Mouse (Mus musculus) intestine, embryonic 16.5 days (tissue): Measurements from ENCODE around the gene Myocos. TPM values are rescaled to one million over a fixed set of nuclear protein-coding genes. Genes with fewer than 3 reads are reported as not detected.

Experiments used
- ATAC-seq: fragments of 200-750 bp; cut with Nextera tagmentation; 2 replicates; pipeline ENCODE4 v1.8.0; 2017; ENCODE audit warnings: moderate TSS enrichment, moderate library complexity
- H3K27ac ChIP-seq: fragments of 300-500 bp; sonication (generic); 2 replicates; pipeline ENCODE4 v1.5.1; 2014; ENCODE audit warnings: mild to moderate bottlenecking, low read length
- H3K27me3 ChIP-seq: fragments of 300-500 bp; sonication (generic); replicated peaks from 2 replicates; pipeline ENCODE4 v1.6.1; 2014; ENCODE audit warnings: low read length, control low read depth, mixed read lengths; ENCODE audit not compliant: control insufficient read depth, insufficient read depth
- H3K36me3 ChIP-seq: fragments of 300-500 bp; sonication (generic); 2 replicates; pipeline ENCODE4 v1.6.1; 2014; ENCODE audit warnings: low read length, control low read depth; ENCODE audit not compliant: control insufficient read depth, insufficient read depth
- H3K4me1 ChIP-seq: fragments of 300-500 bp; sonication (generic); 2 replicates; pipeline ENCODE4 v1.6.1; 2014; ENCODE audit warnings: low read length, control low read depth, mixed read lengths; ENCODE audit not compliant: control insufficient read depth, insufficient read depth
- H3K4me2 ChIP-seq: fragments of 300-500 bp; sonication (generic); 2 replicates; pipeline ENCODE4 v1.6.1; 2014; ENCODE audit warnings: low read depth, low read length, control low read depth
- H3K4me3 ChIP-seq: fragments of 300-500 bp; sonication (generic); 2 replicates; pipeline ENCODE4 v1.5.1; 2014; ENCODE audit warnings: mild to moderate bottlenecking, low read length
- H3K9ac ChIP-seq: fragments of 300-500 bp; sonication (generic); 2 replicates; pipeline ENCODE4 v1.6.1; 2014; ENCODE audit warnings: low read depth, low read length
- H3K9me3 ChIP-seq: fragments of 300-500 bp; sonication (generic); 2 replicates; pipeline ENCODE4 v1.6.1; 2016; ENCODE audit warnings: low read length, control low read depth; ENCODE audit not compliant: control insufficient read depth
- WGBS: fragments of 180-500 bp; shearing (Covaris S2); extraction: QIAGEN DNeasy Blood & Tissue Kit; methylation state at CpG from one replicate; pipeline ENCODE4 v1.1.7; 2014; 5-methylcytosine and 5-hydroxymethylcytosine counted together
- polyA plus RNA-seq: library from polyadenylated mRNA; unstranded; fragments of >200 nt; fragmentation: Nextera tagmentation; extraction: Ambion mirVana; gene quantifications from 2 replicates; pipeline ENCODE4 v1.2.1, GENCODE M21; 2015

The Myocos gene
- not detected in 2 replicates for polyA plus RNA-seq

DNA sequence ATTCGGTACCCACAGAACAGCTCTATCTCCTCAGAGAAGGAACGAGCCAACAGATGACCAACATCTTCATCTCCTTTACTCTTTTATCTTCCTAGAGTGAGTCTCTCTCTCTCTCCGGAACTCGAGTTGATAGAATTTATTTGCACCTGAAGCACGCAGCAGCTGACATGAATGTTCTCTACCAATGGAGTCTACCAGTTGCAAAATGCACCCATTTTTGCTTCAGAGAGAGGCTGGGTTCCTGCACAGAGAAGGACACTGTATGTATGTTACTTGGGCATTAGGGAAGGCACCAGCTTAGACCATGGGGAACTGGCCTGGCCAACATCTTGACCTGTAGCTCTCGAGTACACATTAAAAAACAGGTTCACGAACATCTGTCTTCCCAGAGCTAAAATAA, at the start of gene Myocos:
Gene Myocos (minus strand): TSS at position 101 of the 400 bp plus-strand sequence.
- H3K9me3 ChIP-seq = no peaks in the 10 kb centered on the region
- H3K36me3 ChIP-seq = no peaks in the 10 kb centered on the region
- H3K9ac ChIP-seq = no peak within 1 kb of the TSS
- no peaks in the 10 kb centered on the region for H3K27me3 ChIP-seq
- no peak within 1 kb of the TSS for H3K4me3 ChIP-seq
- H3K4me1 ChIP-seq = no peaks in the 10 kb centered on the region
- ATAC-seq = no peak
- no peak within 1 kb of the TSS for H3K4me2 ChIP-seq
- 88% methylated on average over 7 of the region's 7 CpGs for WGBS
- H3K27ac ChIP-seq = no peak within 1 kb of the TSS

DNA sequence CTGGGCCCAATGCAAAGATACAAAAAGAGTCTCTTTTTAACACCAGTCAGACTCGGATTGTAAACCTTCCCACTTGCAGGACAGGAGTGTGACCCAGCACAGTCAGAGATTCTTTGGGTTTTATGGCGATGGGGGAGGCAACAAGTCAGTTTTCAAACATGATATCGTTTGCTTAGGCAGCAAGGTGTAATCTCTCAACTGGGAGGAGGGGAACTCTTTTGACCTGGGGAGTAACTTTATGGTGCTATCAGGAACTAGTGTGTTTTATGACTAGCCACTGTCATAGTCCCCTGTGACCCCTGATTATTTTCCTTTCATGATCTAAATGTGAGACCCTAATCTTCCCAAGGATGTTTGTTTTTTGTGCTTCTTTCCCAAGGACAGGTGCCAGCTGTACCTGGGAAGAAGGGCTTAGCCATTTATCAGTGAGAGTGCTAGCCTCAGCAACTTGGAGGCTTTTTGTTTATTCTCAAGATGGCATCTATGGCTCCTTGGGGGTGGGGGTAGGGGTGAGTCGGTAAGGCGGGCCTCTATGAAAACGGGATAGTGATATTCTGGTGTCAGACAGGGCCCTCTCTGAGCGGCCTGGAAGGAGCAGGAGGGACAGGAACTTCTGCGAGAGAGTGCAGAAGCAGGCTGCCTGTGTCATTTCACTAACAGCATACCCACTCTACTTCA, 42.5 kb upstream of the Myocos start:
- WGBS = 46% methylated on average over 8 of the region's 8 CpGs
- H3K4me1 ChIP-seq = no peaks in the 10 kb centered on the region; the same call in 1 of the 2 replicates
- ATAC-seq = peak; percentile 92
- no peak overlapping the region for H3K9ac ChIP-seq
- no peak overlapping the region for H3K27ac ChIP-seq
- H3K4me2 ChIP-seq = no peak overlapping the region
- peaks cover 30% of the 10 kb centered on the region for H3K36me3 ChIP-seq
- no peaks in the 10 kb centered on the region for H3K9me3 ChIP-seq
- no peaks in the 10 kb centered on the region for H3K27me3 ChIP-seq
- no peak overlapping the region for H3K4me3 ChIP-seq

DNA sequence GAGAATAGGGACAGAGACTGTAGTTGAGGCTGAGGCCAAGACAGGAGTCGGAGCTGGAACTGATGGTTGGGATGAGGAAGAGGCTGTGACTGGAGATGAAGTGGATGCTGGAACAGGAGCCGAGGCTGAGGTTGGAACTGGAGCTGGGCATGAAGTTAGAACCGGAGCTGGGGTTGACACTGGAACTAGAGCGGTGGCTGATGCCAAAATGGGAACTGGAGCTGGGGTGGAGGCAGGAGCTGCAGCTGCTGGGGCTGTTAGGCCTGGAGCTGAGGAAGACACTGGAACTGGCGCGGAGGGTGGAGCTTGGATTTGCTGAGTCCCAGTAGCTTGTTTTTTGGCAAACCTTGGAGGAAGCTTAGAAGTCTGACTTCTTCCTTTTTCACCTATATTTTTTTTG, 39.8 kb upstream of the Myocos start:
- H3K36me3 ChIP-seq = peaks cover 16% of the 10 kb centered on the region
- 94% methylated on average over 6 of the region's 6 CpGs for WGBS

DNA sequence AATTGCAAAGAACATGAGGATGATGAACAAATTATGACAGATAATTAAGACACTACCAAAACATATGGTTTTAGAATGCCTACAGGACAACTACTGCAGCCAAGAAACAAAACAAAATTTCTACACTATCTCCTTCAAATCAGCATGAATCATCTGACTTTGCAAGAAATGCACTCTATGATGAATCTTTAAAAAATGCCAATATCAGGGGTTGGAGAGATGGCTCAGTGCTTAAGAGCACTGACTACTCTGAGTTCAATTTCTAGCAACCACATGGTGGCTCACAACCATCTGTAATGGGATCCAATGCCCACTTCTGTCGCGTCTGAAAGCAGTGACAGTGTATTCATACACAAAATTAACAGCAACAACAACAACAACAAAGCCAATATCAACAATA, 35.7 kb upstream of the Myocos start:
- Histone ChIP-seq H3K4me1 (no peaks in the 10 kb centered on the region), H3K27ac (no peak overlapping the region), H3K36me3 (peaks cover 21% of the 10 kb centered on the region), H3K4me3 (no peak overlapping the region), H3K9me3 (no peaks in the 10 kb centered on the region), H3K4me2 (no peak overlapping the region), H3K9ac (no peak overlapping the region), H3K27me3 (no peaks in the 10 kb centered on the region)
- ATAC-seq = no peak
- 91% methylated on average over 2 of the region's 2 CpGs for WGBS

More for the DNA sequence above, 39.8 kb upstream of the Myocos start:
- Histone ChIP-seq H3K4me2 (no peak overlapping the region), H3K4me3 (no peak overlapping the region), H3K27me3 (no peaks in the 10 kb centered on the region), H3K9ac (no peak overlapping the region), H3K9me3 (no peaks in the 10 kb centered on the region), H3K4me1 (no peaks in the 10 kb centered on the region; the same call in 1 of the 2 replicates), H3K27ac (no peak overlapping the region)
- no peak for ATAC-seq

DNA sequence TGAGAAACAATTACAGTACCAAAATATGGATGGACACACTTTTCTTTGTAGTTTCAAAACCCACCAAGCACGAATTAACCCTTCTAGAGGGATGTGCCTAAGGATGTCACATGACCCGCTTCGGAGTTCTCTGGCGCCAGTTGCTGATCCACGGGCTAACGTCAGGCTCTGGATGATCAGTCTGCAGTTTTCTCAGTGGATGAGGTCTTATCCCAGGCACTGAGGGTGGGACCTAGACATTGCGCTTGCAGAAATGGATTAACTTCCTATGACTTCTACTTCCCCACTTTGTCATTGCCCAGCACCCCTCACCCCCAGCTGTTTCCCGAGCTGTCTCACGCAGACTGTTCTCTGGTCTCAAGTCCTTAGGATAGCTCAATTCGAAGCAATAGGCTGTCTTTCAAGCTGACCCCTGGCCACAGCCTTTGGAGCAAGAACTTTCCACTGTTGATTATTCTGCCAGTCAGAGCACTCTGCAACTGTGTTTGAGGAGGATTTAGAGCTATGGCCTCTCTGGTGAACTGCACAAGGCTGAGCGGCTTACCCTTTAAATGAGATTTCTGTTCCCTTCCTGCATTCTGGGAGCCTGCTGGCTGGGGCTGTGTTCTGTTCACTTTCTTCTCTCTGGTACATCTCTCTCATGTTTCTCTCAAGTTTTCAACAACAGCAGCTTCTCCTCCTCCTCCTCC, 7.6 kb upstream of the Myocos start:
- no peak overlapping the region for H3K27ac ChIP-seq
- H3K4me3 ChIP-seq = peak overlapping the region; percentile 36
- H3K36me3 ChIP-seq = no peaks in the 10 kb centered on the region
- WGBS = 1% methylated on average over 11 of the region's 11 CpGs
- H3K27me3 ChIP-seq = no peaks in the 10 kb centered on the region
- H3K4me1 ChIP-seq = no peaks in the 10 kb centered on the region
- peak overlapping the region; percentile 67 for H3K4me2 ChIP-seq
- ATAC-seq = peak; percentile 89
- H3K9ac ChIP-seq = peak overlapping the region; percentile 56
- no peaks in the 10 kb centered on the region for H3K9me3 ChIP-seq

DNA sequence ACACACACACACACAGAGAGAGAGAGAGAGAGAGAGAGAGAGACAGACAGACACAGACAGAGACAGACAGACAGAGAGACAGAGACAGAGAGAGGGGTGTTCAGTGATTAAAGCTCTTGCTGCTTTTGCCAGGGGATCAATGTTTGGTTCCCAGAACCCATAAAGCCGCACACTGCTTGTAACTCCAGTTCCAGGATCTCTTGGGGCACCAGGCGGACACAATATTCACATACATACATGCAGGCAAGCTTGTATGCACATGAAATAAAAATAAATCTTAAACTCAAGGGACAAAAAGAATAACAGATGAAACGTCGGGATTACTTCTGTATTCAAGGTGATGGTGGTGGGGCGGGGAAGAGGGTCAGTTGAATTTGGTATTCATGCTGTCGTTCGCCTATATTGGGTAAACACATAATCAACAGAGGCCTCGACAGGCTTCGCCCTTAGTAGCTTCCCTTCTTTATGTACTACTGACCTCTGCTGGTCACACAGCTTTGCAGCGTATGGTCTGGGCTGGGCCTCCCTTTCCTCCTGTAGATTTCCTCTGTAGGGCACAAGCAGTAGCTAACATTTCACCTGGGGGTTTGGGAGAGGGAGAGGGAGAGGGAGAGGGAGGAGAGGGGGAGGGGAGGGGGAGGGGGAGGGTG, 6.9 kb upstream of the Myocos start:
- no peak overlapping the region for H3K9ac ChIP-seq
- no peaks in the 10 kb centered on the region for H3K9me3 ChIP-seq
- H3K4me1 ChIP-seq = no peaks in the 10 kb centered on the region
- no peaks in the 10 kb centered on the region for H3K36me3 ChIP-seq
- peak; percentile 98 for ATAC-seq
- WGBS = 13% methylated on average over 10 of the region's 10 CpGs
- no peak overlapping the region for H3K4me3 ChIP-seq
- H3K27ac ChIP-seq = no peak overlapping the region
- H3K27me3 ChIP-seq = no peaks in the 10 kb centered on the region
- peak overlapping the region; percentile 67 for H3K4me2 ChIP-seq

DNA sequence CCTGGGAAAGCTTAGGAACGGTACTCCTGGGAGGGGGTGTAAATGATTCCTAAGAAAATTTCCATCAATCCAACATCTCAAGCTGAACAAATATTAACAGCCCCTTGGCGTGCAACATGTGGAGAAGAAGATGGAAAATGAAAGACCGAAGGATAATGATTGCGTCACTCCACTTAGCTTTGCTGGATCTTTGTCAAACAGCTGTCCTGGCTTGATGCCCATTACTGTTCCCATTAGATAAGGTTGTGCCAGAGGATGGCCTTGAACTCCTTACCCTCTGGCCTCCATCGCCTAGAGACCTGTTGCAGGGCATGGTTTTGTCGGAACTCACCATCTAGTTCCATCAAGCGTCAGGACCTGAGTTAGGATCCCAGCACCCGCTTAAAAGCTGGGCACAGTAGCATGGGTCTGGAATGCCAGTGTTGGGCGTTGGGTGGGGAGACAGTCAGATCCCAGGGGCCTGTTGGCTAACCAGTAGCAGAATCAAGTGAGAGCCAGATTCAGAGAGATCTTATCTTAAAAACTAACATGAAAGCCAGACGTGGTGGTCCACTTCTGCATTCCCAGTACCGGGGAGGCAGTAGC, 2.3 kb upstream of the Myocos start:
- WGBS = 77% methylated on average over 11 of the region's 11 CpGs
- Histone ChIP-seq H3K27me3 (no peaks in the 10 kb centered on the region), H3K9ac (no peak overlapping the region), H3K27ac (no peak overlapping the region), H3K4me1 (no peaks in the 10 kb centered on the region), H3K4me3 (no peak overlapping the region), H3K9me3 (no peaks in the 10 kb centered on the region), H3K36me3 (no peaks in the 10 kb centered on the region), H3K4me2 (no peak overlapping the region)
- no peak for ATAC-seq

DNA sequence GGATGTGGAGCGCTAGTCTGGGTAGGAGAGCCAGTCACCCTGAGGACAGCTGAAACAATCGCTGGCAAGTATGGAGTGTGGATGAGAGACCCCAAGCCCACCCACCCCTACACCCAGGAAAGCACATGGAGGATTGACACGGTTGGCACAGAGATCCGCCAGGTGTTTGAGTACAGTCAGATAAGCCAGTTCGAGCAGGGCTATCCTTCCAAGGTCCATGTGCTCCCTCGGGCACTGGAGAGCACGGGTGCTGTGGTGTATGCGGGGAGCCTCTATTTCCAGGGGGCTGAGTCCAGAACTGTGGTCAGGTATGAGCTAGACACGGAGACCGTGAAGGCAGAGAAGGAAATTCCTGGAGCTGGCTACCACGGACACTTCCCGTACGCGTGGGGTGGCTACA, 9.6 kb downstream of the Myocos start:
- ATAC-seq = no peak

DNA sequence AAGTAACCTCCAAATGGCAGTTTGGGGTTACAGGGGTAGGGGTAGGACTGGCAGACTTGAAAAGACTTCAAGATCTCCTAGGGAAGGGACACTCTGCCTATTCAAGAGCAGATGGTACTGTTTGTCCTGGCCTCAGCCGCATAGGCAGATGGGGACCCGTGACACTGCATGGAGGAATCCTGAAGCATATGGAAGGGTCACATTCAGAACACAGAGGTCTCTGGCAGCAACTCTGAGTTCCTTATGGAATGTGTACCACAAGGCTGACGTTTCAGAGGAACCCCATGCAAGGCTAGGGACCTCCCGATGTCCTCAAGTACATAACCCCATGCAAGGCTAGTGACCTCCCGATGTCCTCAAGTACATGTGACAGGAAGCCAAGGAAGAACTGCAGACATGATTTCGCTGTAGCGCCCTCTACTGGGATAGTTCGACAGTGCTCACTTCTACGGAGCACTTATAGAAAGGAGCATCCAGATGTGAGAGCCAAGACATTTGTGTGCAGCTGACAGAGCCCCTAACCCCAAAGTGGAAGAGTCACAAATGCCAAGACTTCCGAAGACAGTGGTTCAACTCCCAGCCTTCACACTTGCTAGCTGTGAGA, 11.8 kb downstream of the Myocos start:
- Histone ChIP-seq H3K27ac (no peak overlapping the region), H3K4me2 (no peak overlapping the region), H3K4me1 (no peaks in the 10 kb centered on the region), H3K9me3 (no peaks in the 10 kb centered on the region), H3K27me3 (no peaks in the 10 kb centered on the region), H3K9ac (no peak overlapping the region), H3K4me3 (no peak overlapping the region), H3K36me3 (no peaks in the 10 kb centered on the region)
- WGBS = 79% methylated on average over 10 of the region's 10 CpGs
- no peak for ATAC-seq

More for the DNA sequence above, 9.6 kb downstream of the Myocos start:
- Histone ChIP-seq H3K36me3 (no peaks in the 10 kb centered on the region), H3K9ac (no peak overlapping the region), H3K27me3 (no peaks in the 10 kb centered on the region), H3K27ac (no peak overlapping the region), H3K4me3 (no peak overlapping the region), H3K4me2 (no peak overlapping the region), H3K9me3 (no peaks in the 10 kb centered on the region), H3K4me1 (no peaks in the 10 kb centered on the region)
- WGBS = 91% methylated on average over 14 of the region's 14 CpGs
